Mouse (Mus musculus): Measurements from ENCODE around the gene Pxk. TPM values are rescaled to one million over a fixed set of nuclear protein-coding genes. Genes with fewer than 3 reads are reported as not detected.
A peak's percentile ranks its signal among the peaks of the same experiment; 100 is the strongest.

Gene Pxk
- polyA plus RNA-seq, 1 experiment: 21.9 TPM

- Histone ChIP-seq H3K27ac (ENCODE audit: control insufficient read depth, insufficient read depth, low read depth, low read length, poor library complexity) (peak overlapping the region; percentile 51), H3K4me3 (replicated peaks; ENCODE audit: control insufficient read depth, low read depth, low read length) (no peak overlapping the region), H3K4me1 (ENCODE audit: control insufficient read depth, insufficient read depth, low read length) (peaks cover 3% of the 10 kb centered on the region)
- TF ChIP-seq POLR2A (IDR thresholded peaks at IDR 0.05; ENCODE audit: borderline replicate concordance, control insufficient read depth, low read depth, low read length) (no peak), CTCF (IDR thresholded peaks at IDR 0.05; ENCODE audit: control insufficient read depth, insufficient read depth, low read length) (no peak)
- WGBS: 31% methylated on average over 3 of the region's 3 CpGs
Observed at GRCm38 (mm10) chr14:8094931-8095561, 3.0 kb upstream of the Pxk start.

- no peak for TF ChIP-seq CTCF (IDR thresholded peaks at IDR 0.05; ENCODE audit: control insufficient read depth, insufficient read depth, low read length)
- no peak for TF ChIP-seq POLR2A (IDR thresholded peaks at IDR 0.05; ENCODE audit: borderline replicate concordance, control insufficient read depth, low read depth, low read length)
- Histone ChIP-seq H3K4me3 (replicated peaks; ENCODE audit: control insufficient read depth, low read depth, low read length) (peak overlapping the region; percentile 33), H3K4me1 (ENCODE audit: control insufficient read depth, insufficient read depth, low read length) (peaks cover 3% of the 10 kb centered on the region), H3K27ac (ENCODE audit: control insufficient read depth, insufficient read depth, low read depth, low read length, poor library complexity) (peak overlapping the region; percentile 51)
- 18% methylated on average over 7 of the region's 7 CpGs for WGBS
Observed at GRCm38 (mm10) chr14:8095562-8095950, 2.5 kb upstream of the Pxk start.

GRCm38 (mm10) chr14:8098687-8098995 lies 630 bp downstream of the Pxk start:
- TF ChIP-seq CTCF (IDR thresholded peaks at IDR 0.05; ENCODE audit: control insufficient read depth, insufficient read depth, low read length): no peak
- no peak for TF ChIP-seq POLR2A (IDR thresholded peaks at IDR 0.05; ENCODE audit: borderline replicate concordance, control insufficient read depth, low read depth, low read length)
- H3K4me1 ChIP-seq (ENCODE audit: control insufficient read depth, insufficient read depth, low read length): peaks cover 5% of the 10 kb centered on the region
- WGBS: 8% methylated on average over 5 of the region's 5 CpGs
- peak overlapping the region; percentile 78 for H3K4me3 ChIP-seq (replicated peaks; ENCODE audit: control insufficient read depth, low read depth, low read length)
- H3K27ac ChIP-seq (ENCODE audit: control insufficient read depth, insufficient read depth, low read depth, low read length, poor library complexity): peak overlapping the region; percentile 90

GRCm38 (mm10) chr14:8099561-8100021 lies 1.6 kb downstream of the Pxk start:
- 17% methylated on average over 10 of the region's 10 CpGs for WGBS
- Histone ChIP-seq H3K4me3 (replicated peaks; ENCODE audit: control insufficient read depth, low read depth, low read length) (peak overlapping the region; percentile 42), H3K4me1 (ENCODE audit: control insufficient read depth, insufficient read depth, low read length) (peaks cover 9% of the 10 kb centered on the region), H3K27ac (ENCODE audit: control insufficient read depth, insufficient read depth, low read depth, low read length, poor library complexity) (peak overlapping the region; percentile 53; the same call in 1 of the 2 replicates)
- no peak for TF ChIP-seq POLR2A (IDR thresholded peaks at IDR 0.05; ENCODE audit: borderline replicate concordance, control insufficient read depth, low read depth, low read length)
- TF ChIP-seq CTCF (IDR thresholded peaks at IDR 0.05; ENCODE audit: control insufficient read depth, insufficient read depth, low read length): no peak

GRCm38 (mm10) chr14:8101886-8102285 lies 3.9 kb downstream of the Pxk start:
- Histone ChIP-seq H3K4me3 (replicated peaks; ENCODE audit: control insufficient read depth, low read depth, low read length) (no peak overlapping the region), H3K27ac (ENCODE audit: control insufficient read depth, insufficient read depth, low read depth, low read length, poor library complexity) (no peak overlapping the region), H3K4me1 (ENCODE audit: control insufficient read depth, insufficient read depth, low read length) (peaks cover 5% of the 10 kb centered on the region)
- WGBS: 88% methylated on average over 8 of the region's 8 CpGs
- TF ChIP-seq POLR2A (IDR thresholded peaks at IDR 0.05; ENCODE audit: borderline replicate concordance, control insufficient read depth, low read depth, low read length): no peak
- no peak for TF ChIP-seq CTCF (IDR thresholded peaks at IDR 0.05; ENCODE audit: control insufficient read depth, insufficient read depth, low read length)

- Histone ChIP-seq H3K4me1 (ENCODE audit: control insufficient read depth, insufficient read depth, low read length) (peaks cover 5% of the 10 kb centered on the region), H3K27ac (ENCODE audit: control insufficient read depth, insufficient read depth, low read depth, low read length, poor library complexity) (peak overlapping the region; percentile 43), H3K4me3 (replicated peaks; ENCODE audit: control insufficient read depth, low read depth, low read length) (no peak overlapping the region)
- no peak for TF ChIP-seq POLR2A (IDR thresholded peaks at IDR 0.05; ENCODE audit: borderline replicate concordance, control insufficient read depth, low read depth, low read length)
- no peak for TF ChIP-seq CTCF (IDR thresholded peaks at IDR 0.05; ENCODE audit: control insufficient read depth, insufficient read depth, low read length)
- WGBS: 57% methylated on average over 12 of the region's 12 CpGs
Observed at GRCm38 (mm10) chr14:8102676-8103075, 4.7 kb downstream of the Pxk start.

GRCm38 (mm10) chr14:8108047-8108446 lies 10.0 kb downstream of the Pxk start:
- WGBS: 67% methylated on average over 4 of the region's 4 CpGs
- H3K4me3 ChIP-seq (replicated peaks; ENCODE audit: control insufficient read depth, low read depth, low read length): no peak overlapping the region
- peaks cover 12% of the 10 kb centered on the region for H3K4me1 ChIP-seq (ENCODE audit: control insufficient read depth, insufficient read depth, low read length)
- no peak for TF ChIP-seq POLR2A (IDR thresholded peaks at IDR 0.05; ENCODE audit: borderline replicate concordance, control insufficient read depth, low read depth, low read length)
- no peak for TF ChIP-seq CTCF (IDR thresholded peaks at IDR 0.05; ENCODE audit: control insufficient read depth, insufficient read depth, low read length)
- peak overlapping the region; percentile 13; the same call in 1 of the 2 replicates for H3K27ac ChIP-seq (ENCODE audit: control insufficient read depth, insufficient read depth, low read depth, low read length, poor library complexity)

GRCm38 (mm10) chr14:8108976-8109375 lies 11.0 kb downstream of the Pxk start:
- WGBS: 84% methylated on average over 1 of the region's 1 CpGs
- Histone ChIP-seq H3K4me3 (replicated peaks; ENCODE audit: control insufficient read depth, low read depth, low read length) (no peak overlapping the region), H3K4me1 (ENCODE audit: control insufficient read depth, insufficient read depth, low read length) (peaks cover 9% of the 10 kb centered on the region), H3K27ac (ENCODE audit: control insufficient read depth, insufficient read depth, low read depth, low read length, poor library complexity) (no peak overlapping the region)
- TF ChIP-seq POLR2A (IDR thresholded peaks at IDR 0.05; ENCODE audit: borderline replicate concordance, control insufficient read depth, low read depth, low read length): no peak
- no peak for TF ChIP-seq CTCF (IDR thresholded peaks at IDR 0.05; ENCODE audit: control insufficient read depth, insufficient read depth, low read length)

GRCm38 (mm10) chr14:8111545-8111944 lies 13.5 kb downstream of the Pxk start:
- H3K27ac ChIP-seq (ENCODE audit: control insufficient read depth, insufficient read depth, low read depth, low read length, poor library complexity): no peak overlapping the region
- WGBS: 83% methylated on average over 6 of the region's 6 CpGs
- peaks cover 9% of the 10 kb centered on the region for H3K4me1 ChIP-seq (ENCODE audit: control insufficient read depth, insufficient read depth, low read length)
- TF ChIP-seq POLR2A (IDR thresholded peaks at IDR 0.05; ENCODE audit: borderline replicate concordance, control insufficient read depth, low read depth, low read length): no peak
- no peak for TF ChIP-seq CTCF (IDR thresholded peaks at IDR 0.05; ENCODE audit: control insufficient read depth, insufficient read depth, low read length)
- H3K4me3 ChIP-seq (replicated peaks; ENCODE audit: control insufficient read depth, low read depth, low read length): no peak overlapping the region
